Comparison of ENCODE assay signal across 29 mouse cellular contexts in the genomic region with DNA sequence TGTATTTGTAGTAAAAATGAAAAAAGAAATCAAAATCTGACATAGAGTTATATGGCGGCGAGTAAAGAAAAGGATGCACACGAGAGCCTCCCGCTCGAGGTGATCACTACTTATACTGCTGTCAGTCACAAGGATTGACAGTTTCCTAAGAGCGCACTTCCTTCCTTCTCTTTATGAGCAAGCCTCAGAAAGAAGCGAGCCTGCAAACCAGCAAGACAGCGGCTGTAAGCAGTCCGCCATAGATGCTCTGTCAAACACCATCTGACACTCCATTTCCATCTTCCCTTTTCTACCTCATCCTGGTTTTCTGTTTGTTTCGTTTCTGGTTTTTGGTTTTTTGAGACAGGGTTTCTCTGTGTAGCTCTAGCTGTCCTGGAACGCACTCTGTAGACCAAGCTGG.
DNase-seq lines count a peak whose midpoint lies in the region; ATAC-seq and TF ChIP-seq lines count a peak whose summit lies in the region.
"Had no signal": no experiment of that assay in that cellular context is flagged by ENCODE, and none has a peak within 500 bp of the region (broad histone marks: within the 10 kb centered on the region; RNA-seq: fewer than 3 reads in every experiment).

No protein-coding gene starts in this region.

- no peaks in the 10 kb centered on the region for H3K27me3 ChIP-seq in liver, adult 2 months (ENCODE audit: control insufficient read depth, insufficient read depth, low read length)
- no peaks in the 10 kb centered on the region for H3K27me3 ChIP-seq in liver, embryonic 12.5 days (replicated peaks)
- H3K27me3 ChIP-seq in hindbrain, embryonic 10.5 days (ENCODE audit: insufficient read depth, poor library complexity, severe bottlenecking) = no peaks in the 10 kb centered on the region
- H3K27me3 ChIP-seq: intestine, embryonic 15.5 days; megakaryocyte, embryonic 14.5 days; midbrain, embryonic 12.5 days had no signal

- no peak overlapping the region for H3K4me3 ChIP-seq in liver, adult 2 months (ENCODE audit: insufficient read depth, low read depth, low read length)
- no peak overlapping the region for H3K4me3 ChIP-seq in liver, embryonic 12.5 days
- no peak overlapping the region for H3K4me3 ChIP-seq in bone marrow, adult 2 months (replicated peaks; ENCODE audit: control insufficient read depth, low read depth, low read length)
- H3K4me3 ChIP-seq in embryonic fibroblast, embryonic 13.5 days (ENCODE audit: insufficient read depth, low read length) = no peak overlapping the region
- H3K4me3 ChIP-seq in hindbrain, embryonic 10.5 days = no peak overlapping the region
- H3K4me3 ChIP-seq: gastrocnemius, adult 2 months; heart, adult 2 months; intestine, embryonic 15.5 days; layer of hippocampus, adult 2 months; megakaryocyte, embryonic 14.5 days; midbrain, embryonic 12.5 days had no signal

- H3K9ac ChIP-seq in liver, adult 2 months (ENCODE audit: low read depth, low read length) = no peak overlapping the region
- no peak overlapping the region for H3K9ac ChIP-seq in liver, embryonic 12.5 days
- H3K9ac ChIP-seq: intestine, embryonic 15.5 days; midbrain, embryonic 12.5 days had no signal

- H3K79me2 ChIP-seq in liver, adult 2 months (ENCODE audit: control insufficient read depth, insufficient read depth, low read length) = peaks cover 46% of the 10 kb centered on the region; the same call in 1 of the 2 replicates

- peaks cover 4% of the 10 kb centered on the region; the same call in 1 of the 2 replicates for H3K4me1 ChIP-seq in liver, adult 2 months (ENCODE audit: control insufficient read depth, insufficient read depth, low read length)
- H3K4me1 ChIP-seq in liver, embryonic 12.5 days = peaks cover 60% of the 10 kb centered on the region
- H3K4me1 ChIP-seq in bone marrow, adult 2 months (ENCODE audit: control insufficient read depth, insufficient read depth, low read length) = peaks cover 3% of the 10 kb centered on the region; the same call in 1 of the 2 replicates
- H3K4me1 ChIP-seq in embryonic fibroblast, embryonic 13.5 days (ENCODE audit: control insufficient read depth, insufficient read depth, low read length) = peaks cover 51% of the 10 kb centered on the region
- peaks cover 15% of the 10 kb centered on the region for H3K4me1 ChIP-seq in hindbrain, embryonic 10.5 days (replicated peaks)
- H3K4me1 ChIP-seq: megakaryocyte, embryonic 14.5 days had no signal

- H3K27ac ChIP-seq in liver, adult 2 months (replicated peaks; ENCODE audit: insufficient read depth, low read depth, low read length) = no peak overlapping the region
- H3K27ac ChIP-seq in liver, embryonic 12.5 days = no peak overlapping the region
- H3K27ac ChIP-seq in bone marrow, adult 2 months (ENCODE audit: control insufficient read depth, insufficient read depth, low read depth, low read length, poor library complexity) = peak overlapping the region; percentile 52; the same call in 1 of the 2 replicates
- H3K27ac ChIP-seq in embryonic fibroblast, embryonic 13.5 days (ENCODE audit: insufficient read depth, low read length) = 0 out of 2 replicates have a peak overlapping the region, but pooled peaks have one; percentile 2
- H3K27ac ChIP-seq in hindbrain, embryonic 10.5 days = no peak overlapping the region
- H3K27ac ChIP-seq: gastrocnemius, adult 2 months; heart, adult 2 months; hindbrain, postnatal 0 days; intestine, embryonic 15.5 days; layer of hippocampus, adult 2 months; midbrain, embryonic 12.5 days had no signal

- no peak for TF ChIP-seq CTCF in liver, adult 2 months (IDR thresholded peaks at IDR 0.05; ENCODE audit: low read depth, low read length)
- TF ChIP-seq CTCF in bone marrow, adult 2 months (IDR thresholded peaks at IDR 0.05; ENCODE audit: control insufficient read depth, insufficient read depth, low read length) = no peak
- no peak for TF ChIP-seq CTCF in embryonic fibroblast, embryonic 13.5 days (IDR thresholded peaks at IDR 0.05; ENCODE audit: borderline replicate concordance, insufficient read depth, low read length)

- TF ChIP-seq POLR2A in liver, adult 2 months (IDR thresholded peaks at IDR 0.05; ENCODE audit: extremely low read depth, insufficient read depth, low read length) = no peak
- TF ChIP-seq POLR2A in bone marrow, adult 2 months (IDR thresholded peaks at IDR 0.05; ENCODE audit: borderline replicate concordance, control insufficient read depth, low read depth, low read length) = no peak
- no peak for TF ChIP-seq POLR2A in embryonic fibroblast, embryonic 13.5 days (IDR thresholded peaks at IDR 0.05; ENCODE audit: low read depth, low read length)

- 87% methylated on average over 11 of the region's 11 CpGs for WGBS in liver, adult 2 months
- 45% methylated on average over 11 of the region's 11 CpGs for WGBS in liver, embryonic 12.5 days (ENCODE audit: insufficient replicate concordance)
- 40% methylated on average over 11 of the region's 11 CpGs for WGBS in bone marrow, adult 2 months
- 91% methylated on average over 11 of the region's 11 CpGs for WGBS in hindbrain, embryonic 10.5 days

- no peaks in the 10 kb centered on the region for H3K36me3 ChIP-seq in liver, adult 2 months (ENCODE audit: control insufficient read depth, insufficient read depth, low read length)
- no peaks in the 10 kb centered on the region for H3K36me3 ChIP-seq in liver, embryonic 12.5 days
- no peaks in the 10 kb centered on the region for H3K36me3 ChIP-seq in hindbrain, embryonic 10.5 days
- H3K36me3 ChIP-seq: intestine, embryonic 15.5 days; midbrain, embryonic 12.5 days had no signal

- no peak overlapping the region for H3K4me2 ChIP-seq in liver, embryonic 12.5 days
- H3K4me2 ChIP-seq: intestine, embryonic 15.5 days; midbrain, embryonic 12.5 days had no signal

- ATAC-seq in liver, embryonic 12.5 days = no peak
- ATAC-seq: CD4-positive, CD25-positive, alpha-beta regulatory T cell, adult 4 months; forebrain, embryonic 14.5 days; hindbrain, postnatal 0 days; intestine, embryonic 15.5 days had no signal

- peak; percentile 16 for DNase-seq in liver, adult 2 months (ENCODE audit: extremely low read depth, low read depth, low spot score)
- peak; percentile 15 to 50 for DNase-seq in monocyte, adult 2 months (ENCODE audit: low read depth in 1 of 2, low spot score in 2 of 2)
- DNase-seq in hindbrain, embryonic 10.5 days (ENCODE audit: low spot score) = no peak
- DNase-seq in frontal cortex, adult 2 months (ENCODE audit: extremely low spot score in 1 of 2, low spot score in 1 of 2) = no peak
- DNase-seq: adrenal gland, postnatal 25 days; cerebellum, adult 8-10 months; cerebellum, postnatal 25 days; gastrocnemius, adult 2 months; gastrocnemius, postnatal 36 days; heart, adult 2 months; heart, postnatal 14 days; kidney, adult 2 months; kidney, postnatal 36 days; liver; lung, adult 18-20 months; retina, postnatal 1 day; right cerebral cortex, postnatal 14 days; spleen, adult 18-20 months; thymus, adult 2 months had no signal

- H3K9me3 ChIP-seq in liver, embryonic 12.5 days (replicated peaks) = no peaks in the 10 kb centered on the region
- H3K9me3 ChIP-seq in hindbrain, embryonic 10.5 days = no peaks in the 10 kb centered on the region
- H3K9me3 ChIP-seq: intestine, embryonic 15.5 days; megakaryocyte, embryonic 14.5 days; midbrain, embryonic 12.5 days had no signal

Comparison
In these comparisons a context has a peak if more than half of its experiments do, and no peak if none do; other contexts are left out.
1. DNase-seq: peak in liver, adult 2 months (single experiment) and monocyte, adult 2 months (2 of 2); none in hindbrain, embryonic 10.5 days (single experiment) and frontal cortex, adult 2 months (0 of 2).
2. H3K27ac ChIP-seq: peak in bone marrow, adult 2 months (single experiment) and embryonic fibroblast, embryonic 13.5 days (single experiment); none in liver, adult 2 months (single experiment), liver, embryonic 12.5 days (single experiment) and hindbrain, embryonic 10.5 days (single experiment).